Mouse (Mus musculus) erythroblast, embryonic 14.5 days (primary cell): ENCODE measurements around the gene Adcy4.

Experiments
- GATA1 ChIP-seq: IDR thresholded peaks from 2 replicates; pipeline ENCODE4 v1.6.1; 2012; ENCODE audit warnings: low read length, inconsistent platforms, mixed read lengths
- TAL1 ChIP-seq: IDR thresholded peaks from 3 replicates; pipeline ENCODE4 v1.6.1; 2012; ENCODE audit warnings: low read length, inconsistent platforms, mixed read lengths

DNA sequence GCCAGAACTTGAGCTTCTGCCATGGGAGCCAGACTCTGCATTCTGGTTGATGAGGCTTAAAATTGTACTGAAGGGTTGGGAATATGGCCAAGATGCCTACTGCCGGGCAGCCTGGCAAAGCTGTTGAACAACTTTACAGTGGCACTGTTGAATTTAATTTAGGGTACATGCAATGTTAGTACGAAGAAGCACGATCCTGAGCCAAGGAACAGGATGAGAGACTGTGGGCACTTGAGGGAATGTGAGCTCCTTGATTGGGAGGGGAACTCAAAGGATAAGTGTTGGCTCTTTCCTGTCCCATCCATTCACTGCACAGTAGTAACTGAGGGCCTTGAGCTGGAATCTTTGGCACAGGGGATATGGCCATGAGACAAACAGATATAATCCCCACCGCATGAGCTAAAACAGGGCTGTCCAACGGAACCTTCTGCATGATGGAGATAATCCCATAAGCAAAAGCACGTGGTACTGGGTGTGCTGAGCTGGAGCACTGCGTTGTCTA lies 53.3 kb downstream of the Adcy4 start:
- no peak for TF ChIP-seq GATA1
- TF ChIP-seq TAL1, result no peak
